Mouse (Mus musculus) kidney, embryonic 15.5 days (tissue): ENCODE measurements around the gene Arl4d. TPM values are rescaled to one million over a fixed set of nuclear protein-coding genes. Genes with fewer than 3 reads are reported as not detected.
"Not testable (repeated sequence)": the region's sequence is repeated elsewhere in the genome, so short reads cannot be mapped to it uniquely, and the experiment has no call there.

ENCODE experiments used
- ATAC-seq: fragments of 200-750 bp; cut with Nextera tagmentation; replicated peaks from 2 replicates; pipeline ENCODE4 v1.8.0; 2017; ENCODE audit warnings: moderate TSS enrichment; ENCODE audit not compliant: low FRiP score
- H3K27ac ChIP-seq: fragments of 300-500 bp; sonication (generic); 2 replicates; pipeline ENCODE4 v1.5.1; 2015; ENCODE audit warnings: mild to moderate bottlenecking, inconsistent platforms
- H3K27me3 ChIP-seq: fragments of 300-500 bp; sonication (generic); 2 replicates; pipeline ENCODE4 v1.6.1; 2015; ENCODE audit warnings: inconsistent platforms
- H3K36me3 ChIP-seq: fragments of 300-500 bp; sonication (generic); 2 replicates; pipeline ENCODE4 v1.6.1; 2015; ENCODE audit warnings: inconsistent platforms
- H3K4me1 ChIP-seq: fragments of 300-500 bp; sonication (generic); 2 replicates; pipeline ENCODE4 v1.6.1; 2015; ENCODE audit warnings: inconsistent platforms
- H3K4me2 ChIP-seq: fragments of 300-500 bp; sonication (generic); 2 replicates; pipeline ENCODE4 v1.6.1; 2015; ENCODE audit warnings: moderate library complexity, mild to moderate bottlenecking, inconsistent platforms
- H3K4me3 ChIP-seq: fragments of 300-500 bp; sonication (generic); replicated peaks from 2 replicates; pipeline ENCODE4 v1.5.1; 2015; ENCODE audit warnings: mild to moderate bottlenecking, inconsistent platforms
- H3K9ac ChIP-seq: fragments of 300-500 bp; sonication (generic); 2 replicates; pipeline ENCODE4 v1.6.1; 2015; ENCODE audit warnings: mild to moderate bottlenecking, inconsistent platforms
- H3K9me3 ChIP-seq: fragments of 300-500 bp; sonication (generic); replicated peaks from 2 replicates; pipeline ENCODE4 v1.6.1; 2016; ENCODE audit warnings: inconsistent platforms
- WGBS: fragments of 180-500 bp; shearing (Covaris S2); methylation state at CpG from one replicate; pipeline ENCODE4 v1.1.7; 2015; ENCODE audit warnings: mixed read lengths; 5-methylcytosine and 5-hydroxymethylcytosine counted together
- polyA plus RNA-seq: library from polyadenylated mRNA; unstranded; fragments of >200 nt; fragmentation: Nextera tagmentation; extraction: Ambion mirVana; gene quantifications from 2 replicates; pipeline ENCODE4 v1.2.1, GENCODE M21; 2015

Gene Arl4d
- polyA plus RNA-seq, 1 experiment from 2014 or later, result 3.9 TPM

GRCm38 (mm10) chr11:101635660-101636059 is 29.7 kb upstream of the Arl4d start:
- 36% methylated on average over 10 of the region's 10 CpGs for WGBS
- H3K4me1 ChIP-seq, result peaks cover 11% of the 10 kb centered on the region
- no peak overlapping the region for H3K9ac ChIP-seq
- 0 out of 2 replicates have a peak overlapping the region, but pooled peaks have one; percentile 41 for H3K27ac ChIP-seq
- 0 out of 2 replicates have a peak overlapping the region, but pooled peaks have one; percentile 12 for H3K4me2 ChIP-seq
- H3K9me3 ChIP-seq, result no peaks in the 10 kb centered on the region
- no peaks in the 10 kb centered on the region for H3K27me3 ChIP-seq
- peak; percentile 49; the same call in 1 of the 2 replicates for ATAC-seq
- peaks cover 20% of the 10 kb centered on the region for H3K36me3 ChIP-seq
- H3K4me3 ChIP-seq, result no peak overlapping the region

GRCm38 (mm10) chr11:101639761-101640160 is 25.6 kb upstream of the Arl4d start:
- Histone ChIP-seq H3K36me3 (peaks cover 9% of the 10 kb centered on the region), H3K9me3 (no peaks in the 10 kb centered on the region), H3K27me3 (no peaks in the 10 kb centered on the region), H3K4me1 (peaks cover 18% of the 10 kb centered on the region), H3K27ac (no peak overlapping the region), H3K4me2 (no peak overlapping the region), H3K9ac (no peak overlapping the region), H3K4me3 (no peak overlapping the region)
- ATAC-seq, result no peak
- 91% methylated on average over 4 of the region's 4 CpGs for WGBS

- H3K4me2 ChIP-seq, result peak overlapping the region; percentile 58
- H3K4me3 ChIP-seq, result peak overlapping the region; percentile 43
- not testable (repeated sequence) for H3K4me1 ChIP-seq, H3K27me3 ChIP-seq, H3K9me3 ChIP-seq, H3K36me3 ChIP-seq
- 5% methylated on average over 53 of the region's 53 CpGs for WGBS
- 0 out of 2 replicates have a peak overlapping the region, but pooled peaks have one; percentile 26 for H3K9ac ChIP-seq
- H3K27ac ChIP-seq, result peak overlapping the region; percentile 85
- peak; percentile 67 for ATAC-seq
These were observed 24.3 kb upstream of the Arl4d start for GRCm38 (mm10) chr11:101640857-101641709.

GRCm38 (mm10) chr11:101641710-101642642 is 23.4 kb upstream of the Arl4d start:
- ATAC-seq, result peak; percentile 85
- 0 out of 2 replicates have a peak overlapping the region, but pooled peaks have one; percentile 43 for H3K4me3 ChIP-seq
- peak overlapping the region; percentile 85 for H3K27ac ChIP-seq
- H3K27me3 ChIP-seq, H3K36me3 ChIP-seq, H3K9me3 ChIP-seq, H3K9ac ChIP-seq: not testable (repeated sequence)
- peaks cover 10% of the 10 kb centered on the region; the same call in 1 of the 2 replicates for H3K4me1 ChIP-seq
- peak overlapping the region; percentile 58; the same call in 1 of the 2 replicates for H3K4me2 ChIP-seq
- 6% methylated on average over 14 of the region's 26 CpGs for WGBS

GRCm38 (mm10) chr11:101642931-101643330 is 22.4 kb upstream of the Arl4d start:
- no peaks in the 10 kb centered on the region for H3K9me3 ChIP-seq
- WGBS, result 57% methylated on average over 5 of the region's 5 CpGs
- 0 out of 2 replicates have a peak overlapping the region, but pooled peaks have one; percentile 75 for H3K27ac ChIP-seq
- no peak for ATAC-seq
- no peaks in the 10 kb centered on the region for H3K36me3 ChIP-seq
- no peak overlapping the region for H3K9ac ChIP-seq
- H3K4me1 ChIP-seq, result peaks cover 10% of the 10 kb centered on the region; the same call in 1 of the 2 replicates
- H3K4me2 ChIP-seq, result no peak overlapping the region
- H3K27me3 ChIP-seq, result no peaks in the 10 kb centered on the region
- no peak overlapping the region for H3K4me3 ChIP-seq

GRCm38 (mm10) chr11:101644591-101644990 is 20.8 kb upstream of the Arl4d start:
- ATAC-seq, result no peak
- H3K4me1 ChIP-seq, result peaks cover 10% of the 10 kb centered on the region; the same call in 1 of the 2 replicates
- 68% methylated on average over 3 of the region's 3 CpGs for WGBS
- H3K4me3 ChIP-seq, result no peak overlapping the region
- H3K4me2 ChIP-seq, result no peak overlapping the region
- H3K27me3 ChIP-seq, result no peaks in the 10 kb centered on the region
- no peak overlapping the region for H3K9ac ChIP-seq
- 0 out of 2 replicates have a peak overlapping the region, but pooled peaks have one; percentile 75 for H3K27ac ChIP-seq
- H3K9me3 ChIP-seq, result no peaks in the 10 kb centered on the region
- no peaks in the 10 kb centered on the region for H3K36me3 ChIP-seq

- WGBS, result 1% methylated on average over 4 of the region's 4 CpGs
- H3K4me3 ChIP-seq, H3K27me3 ChIP-seq, H3K9ac ChIP-seq, H3K36me3 ChIP-seq, ATAC-seq, H3K9me3 ChIP-seq, H3K4me2 ChIP-seq: not testable (repeated sequence)
- Histone ChIP-seq H3K27ac (peak overlapping the region; percentile 75), H3K4me1 (peaks cover 10% of the 10 kb centered on the region; the same call in 1 of the 2 replicates)
These were observed 20.3 kb upstream of the Arl4d start for GRCm38 (mm10) chr11:101645043-101645410.

- Histone ChIP-seq H3K4me3 (peak overlapping the region; percentile 38), H3K27ac (peak overlapping the region; percentile 93), H3K4me1 (peaks cover 10% of the 10 kb centered on the region; the same call in 1 of the 2 replicates), H3K9ac (peak overlapping the region; percentile 39; the same call in 1 of the 2 replicates), H3K4me2 (peak overlapping the region; percentile 56)
- not testable (repeated sequence) for H3K36me3 ChIP-seq, H3K9me3 ChIP-seq, H3K27me3 ChIP-seq
- peak; percentile 87 for ATAC-seq
- under 1% methylated on average over 45 of the region's 56 CpGs for whole genome bisulfite sequencing
These were observed 19.7 kb upstream of the Arl4d start for GRCm38 (mm10) chr11:101645411-101646282.

- not testable (repeated sequence) for H3K27me3 ChIP-seq, H3K9me3 ChIP-seq, H3K4me1 ChIP-seq, H3K36me3 ChIP-seq, ATAC-seq
- Histone ChIP-seq H3K4me2 (peak overlapping the region; percentile 56), H3K9ac (peak overlapping the region; percentile 39; the same call in 1 of the 2 replicates), H3K4me3 (peak overlapping the region; percentile 38), H3K27ac (peak overlapping the region; percentile 93)
- WGBS, result 11% methylated on average over 16 of the region's 16 CpGs
These were observed 19.0 kb upstream of the Arl4d start for GRCm38 (mm10) chr11:101646283-101646794.

GRCm38 (mm10) chr11:101647093-101647492 is 18.2 kb upstream of the Arl4d start:
- H3K27ac ChIP-seq, H3K9ac ChIP-seq, H3K27me3 ChIP-seq, ATAC-seq, H3K4me3 ChIP-seq, H3K36me3 ChIP-seq, H3K4me1 ChIP-seq, H3K9me3 ChIP-seq, H3K4me2 ChIP-seq: not testable (repeated sequence)
- 93% methylated on average over 10 of the region's 10 CpGs for WGBS

- Histone ChIP-seq H3K4me2 (no peak overlapping the region), H3K9ac (no peak overlapping the region), H3K4me1 (peaks cover 14% of the 10 kb centered on the region), H3K27ac (no peak overlapping the region), H3K27me3 (peaks cover 4% of the 10 kb centered on the region), H3K9me3 (no peaks in the 10 kb centered on the region), H3K36me3 (no peaks in the 10 kb centered on the region), H3K4me3 (no peak overlapping the region)
- no peak for ATAC-seq
- WGBS, result 77% methylated on average over 4 of the region's 4 CpGs
These were observed 9.0 kb upstream of the Arl4d start for GRCm38 (mm10) chr11:101656356-101656755.
